Mouse (Mus musculus) heart, embryonic 11.5 days (tissue): Measurements from ENCODE around the gene Zfp595. TPM values are rescaled to one million over a fixed set of nuclear protein-coding genes. Genes with fewer than 3 reads are reported as not detected.
"Not testable (repeated sequence)": the region's sequence is repeated elsewhere in the genome, so short reads cannot be mapped to it uniquely, and the experiment has no call there.

Experiments used
- ATAC-seq: fragments of 200-750 bp; cut with Nextera tagmentation; replicated peaks from 2 replicates; pipeline ENCODE4 v1.8.0; 2017; ENCODE audit warnings: moderate library complexity; ENCODE audit not compliant: insufficient number of reproducible peaks, low FRiP score, low TSS enrichment
- H3K27ac ChIP-seq: fragments of 300-500 bp; sonication (generic); 2 replicates; pipeline ENCODE4 v1.5.1; 2014; ENCODE audit warnings: mild to moderate bottlenecking, low read depth, low read length
- H3K27me3 ChIP-seq: fragments of 300-500 bp; sonication (generic); 2 replicates; pipeline ENCODE4 v1.6.1; 2014; ENCODE audit warnings: mild to moderate bottlenecking, low read length, mixed read lengths; ENCODE audit not compliant: control insufficient read depth, insufficient read depth
- H3K36me3 ChIP-seq: fragments of 300-500 bp; sonication (generic); 2 replicates; pipeline ENCODE4 v1.6.1; 2014; ENCODE audit warnings: mild to moderate bottlenecking, low read length, moderate library complexity, mixed read lengths; ENCODE audit not compliant: control insufficient read depth, insufficient read depth
- H3K4me1 ChIP-seq: fragments of 300-500 bp; sonication (generic); 2 replicates; pipeline ENCODE4 v1.6.1; 2014; ENCODE audit warnings: low read length; ENCODE audit not compliant: control insufficient read depth, insufficient read depth
- H3K4me2 ChIP-seq: fragments of 300-500 bp; sonication (generic); 2 replicates; pipeline ENCODE4 v1.6.1; 2014; ENCODE audit warnings: mild to moderate bottlenecking, moderate library complexity
- H3K4me3 ChIP-seq: fragments of 300-500 bp; sonication (generic); 2 replicates; pipeline ENCODE4 v1.5.1; 2014; ENCODE audit warnings: low read depth, low read length
- H3K9ac ChIP-seq: fragments of 300-500 bp; sonication (generic); 2 replicates; pipeline ENCODE4 v1.6.1; 2014; ENCODE audit warnings: mild to moderate bottlenecking, low read depth, low read length, moderate library complexity
- H3K9me3 ChIP-seq: fragments of 300-500 bp; sonication (generic); replicated peaks from 2 replicates; pipeline ENCODE4 v1.6.1; 2016; ENCODE audit warnings: low read length; ENCODE audit not compliant: control insufficient read depth
- WGBS: fragments of 180-500 bp; shearing (Covaris S2); extraction: QIAGEN DNeasy Blood & Tissue Kit; methylation state at CpG from one replicate; pipeline ENCODE4 v1.1.7; 2014; ENCODE audit not compliant: insufficient replicate concordance; 5-methylcytosine and 5-hydroxymethylcytosine counted together
- polyA plus RNA-seq: library from polyadenylated mRNA; unstranded; fragments of >200 nt; fragmentation: Nextera tagmentation; extraction: Ambion mirVana; gene quantifications from 2 replicates; pipeline ENCODE4 v1.2.1, GENCODE M21; 2014

The Zfp595 gene
- 1.7 and 2.1 TPM in 2 replicates for polyA plus RNA-seq

GRCm38 (mm10) chr13:67332019-67332724 lies at the start of gene Zfp595:
TSS of gene Zfp595 (minus strand) at chr13:67332570.
- H3K27ac ChIP-seq, result 0 out of 2 replicates have a peak within 1 kb of the TSS, but pooled peaks have one; percentile 24
- peak within 1 kb of the TSS; percentile 58 for H3K4me3 ChIP-seq
- no peaks in the 10 kb centered on the region for H3K9me3 ChIP-seq
- no peaks in the 10 kb centered on the region for H3K36me3 ChIP-seq
- H3K27me3 ChIP-seq, result no peaks in the 10 kb centered on the region
- peaks cover 4% of the 10 kb centered on the region for H3K4me1 ChIP-seq
- peak; percentile 88 for ATAC-seq
- peak within 1 kb of the TSS; percentile 64 for H3K4me2 ChIP-seq
- WGBS, result 15% methylated on average over 17 of the region's 17 CpGs
- H3K9ac ChIP-seq, result peak within 1 kb of the TSS; percentile 69

- not testable (repeated sequence) for H3K4me1 ChIP-seq, ATAC-seq, H3K9ac ChIP-seq, H3K27ac ChIP-seq, H3K9me3 ChIP-seq, H3K27me3 ChIP-seq, H3K4me2 ChIP-seq, H3K36me3 ChIP-seq, H3K4me3 ChIP-seq
- 79% methylated on average over 3 of the region's 3 CpGs for WGBS
Observed at GRCm38 (mm10) chr13:67376255-67376654, 43.9 kb upstream of the Zfp595 start.

- H3K27me3 ChIP-seq, H3K4me1 ChIP-seq, H3K9me3 ChIP-seq, H3K27ac ChIP-seq, H3K36me3 ChIP-seq: not testable (repeated sequence)
- H3K4me3 ChIP-seq, result peak within 1 kb of the TSS; percentile 55
- WGBS, result 11% methylated on average over 13 of the region's 15 CpGs
- peak; percentile 88 for ATAC-seq
- H3K9ac ChIP-seq, result peak within 1 kb of the TSS; percentile 52; the same call in 1 of the 2 replicates
- H3K4me2 ChIP-seq, result peak within 1 kb of the TSS; percentile 69
Observed at GRCm38 (mm10) chr13:67375050-67375911, 42.9 kb upstream of the Zfp595 start, which contains the start of the genes Gm28041 and Zfp456. TSS of gene Gm28041 (minus strand) at chr13:67375733. TSS of gene Zfp456 (minus strand) at chr13:67375810.

- H3K27ac ChIP-seq, result peak within 1 kb of the TSS; percentile 62
- H3K4me1 ChIP-seq, result no peaks in the 10 kb centered on the region
- H3K9me3 ChIP-seq, result no peaks in the 10 kb centered on the region
- WGBS, result 0% methylated on average over 15 of the region's 15 CpGs
- H3K4me3 ChIP-seq, result peak within 1 kb of the TSS; percentile 73
- H3K36me3 ChIP-seq, result no peaks in the 10 kb centered on the region
- peak; percentile 80 for ATAC-seq
- no peaks in the 10 kb centered on the region for H3K27me3 ChIP-seq
- peak within 1 kb of the TSS; percentile 74 for H3K4me2 ChIP-seq
- H3K9ac ChIP-seq, result peak within 1 kb of the TSS; percentile 86
Observed at GRCm38 (mm10) chr13:67360131-67360744, 27.9 kb upstream of the Zfp595 start, which contains the start of the genes Gm28044 and Zfp953. TSS of gene Gm28044 (minus strand) at chr13:67360536. TSS of gene Zfp953 (minus strand) at chr13:67360605.

GRCm38 (mm10) chr13:67351854-67352253 lies 19.5 kb upstream of the Zfp595 start:
- Histone ChIP-seq H3K27me3 (no peaks in the 10 kb centered on the region), H3K9me3 (no peaks in the 10 kb centered on the region), H3K4me3 (no peak overlapping the region), H3K36me3 (no peaks in the 10 kb centered on the region), H3K4me2 (no peak overlapping the region), H3K9ac (no peak overlapping the region), H3K27ac (no peak overlapping the region), H3K4me1 (no peaks in the 10 kb centered on the region)
- ATAC-seq, result no peak

GRCm38 (mm10) chr13:67343422-67343821 lies 11.1 kb upstream of the Zfp595 start:
- H3K9me3 ChIP-seq, result no peaks in the 10 kb centered on the region
- H3K36me3 ChIP-seq, result peaks cover 4% of the 10 kb centered on the region
- no peaks in the 10 kb centered on the region for H3K4me1 ChIP-seq
- H3K4me3 ChIP-seq, result no peak overlapping the region
- WGBS, result 85% methylated on average over 2 of the region's 2 CpGs
- H3K27me3 ChIP-seq, result no peaks in the 10 kb centered on the region
- H3K4me2 ChIP-seq, result no peak overlapping the region
- no peak overlapping the region for H3K9ac ChIP-seq
- H3K27ac ChIP-seq, result no peak overlapping the region
- ATAC-seq, result no peak

- 76% methylated on average over 1 of the region's 1 CpGs for WGBS
- Histone ChIP-seq H3K27ac (no peak overlapping the region), H3K4me3 (peak overlapping the region; percentile 58), H3K9ac (peak overlapping the region; percentile 69), H3K4me2 (peak overlapping the region; percentile 64), H3K4me1 (peaks cover 4% of the 10 kb centered on the region), H3K9me3 (no peaks in the 10 kb centered on the region), H3K27me3 (no peaks in the 10 kb centered on the region), H3K36me3 (no peaks in the 10 kb centered on the region)
- ATAC-seq, result 0 out of 2 replicates have a peak, but pooled peaks have one; percentile 14
Observed at GRCm38 (mm10) chr13:67332877-67333276, 507 bp upstream of the Zfp595 start.

GRCm38 (mm10) chr13:67306718-67307117 lies 25.7 kb downstream of the Zfp595 start:
- H3K4me1 ChIP-seq, result no peaks in the 10 kb centered on the region
- 30% methylated on average over 5 of the region's 5 CpGs for WGBS
- no peak overlapping the region for H3K27ac ChIP-seq
- H3K9me3 ChIP-seq, result no peaks in the 10 kb centered on the region
- H3K4me3 ChIP-seq, result peak overlapping the region; percentile 62
- no peaks in the 10 kb centered on the region for H3K36me3 ChIP-seq
- peak overlapping the region; percentile 92 for H3K4me2 ChIP-seq
- H3K9ac ChIP-seq, result peak overlapping the region; percentile 49; the same call in 1 of the 2 replicates
- ATAC-seq, result peak; percentile 43
- no peaks in the 10 kb centered on the region for H3K27me3 ChIP-seq
